Mouse (Mus musculus) embryonic fibroblast, embryonic 13.5 days (primary cell): ENCODE results near the gene Chpf2.

Experiments
- CTCF ChIP-seq: IDR thresholded peaks from 2 replicates; pipeline ENCODE4 v1.5.1; 2011; ENCODE audit warnings: mild to moderate bottlenecking, control low read depth, low read length, moderate library complexity, borderline replicate concordance; ENCODE audit not compliant: insufficient read depth
- POLR2A ChIP-seq: IDR thresholded peaks from 2 replicates; pipeline ENCODE4 v1.6.1; 2011; ENCODE audit warnings: low read depth, mild to moderate bottlenecking, control low read depth, low read length, moderate library complexity

- TF ChIP-seq CTCF (no peak), POLR2A (no peak)
Measured at GRCm38 (mm10) chr5:24638131-24638530, 51.6 kb downstream of the Chpf2 start.
